Mouse (Mus musculus): ENCODE data around the gene Fam133b. TPM values are rescaled to one million over a fixed set of nuclear protein-coding genes. Genes with fewer than 3 reads are reported as not detected.

Gene Fam133b
- polyA plus RNA-seq, 2 experiments: 10.9 to 11.6 TPM

- Histone ChIP-seq H3K27me3 (ENCODE audit: control insufficient read depth, insufficient read depth, low read length) (no peaks in the 10 kb centered on the region), H3K27ac (no peak overlapping the region), H3K9ac (replicated peaks) (no peak overlapping the region), H3K4me1 (replicated peaks; ENCODE audit: control insufficient read depth in 2 of 2, insufficient read depth in 2 of 2, low read length in 1 of 2) (peaks cover 11 to 41% of the 10 kb centered on the region in 2 experiments), H3K4me3 (ENCODE audit: insufficient read depth in 1 of 2, low read depth in 2 of 2, low read length in 2 of 2) (no peak overlapping the region), H3K36me3 (replicated peaks; ENCODE audit: control insufficient read depth, insufficient read depth, low read depth) (no peaks in the 10 kb centered on the region), H3K9me3 (ENCODE audit: control insufficient read depth, low read length) (no peaks in the 10 kb centered on the region), H3K4me2 (ENCODE audit: low read depth) (no peak overlapping the region)
- no peak for DNase-seq (ENCODE audit: low read depth in 3 of 3, low spot score in 3 of 3)
- no peak for ATAC-seq (ENCODE audit: insufficient read depth)
- WGBS (ENCODE audit: insufficient replicate concordance): 61% methylated on average over 9 of the region's 9 CpGs
- no peak for TF ChIP-seq CTCF (IDR thresholded peaks at IDR 0.05; ENCODE audit: low read depth)
- no peak for TF ChIP-seq EP300 (IDR thresholded peaks at IDR 0.05; ENCODE audit: low read depth)
Measured at GRCm38 (mm10) chr5:3503836-3504323, 39.8 kb upstream of the Fam133b start.

- Histone ChIP-seq H3K4me2 (ENCODE audit: low read depth) (no peak overlapping the region), H3K36me3 (replicated peaks; ENCODE audit: control insufficient read depth, insufficient read depth, low read depth) (no peaks in the 10 kb centered on the region), H3K27me3 (ENCODE audit: control insufficient read depth, insufficient read depth, low read length) (no peaks in the 10 kb centered on the region), H3K9me3 (ENCODE audit: control insufficient read depth, low read length) (no peaks in the 10 kb centered on the region), H3K27ac (no peak overlapping the region), H3K9ac (replicated peaks) (no peak overlapping the region), H3K4me1 (replicated peaks; ENCODE audit: control insufficient read depth in 2 of 2, insufficient read depth in 2 of 2, low read length in 1 of 2) (peaks cover 11 to 41% of the 10 kb centered on the region in 2 experiments), H3K4me3 (ENCODE audit: insufficient read depth in 1 of 2, low read depth in 2 of 2, low read length in 2 of 2) (no peak overlapping the region)
- ATAC-seq (ENCODE audit: insufficient read depth) (no peak), DNase-seq (ENCODE audit: low read depth in 3 of 3, low spot score in 3 of 3) (no peak)
- 33% methylated on average over 4 of the region's 4 CpGs for WGBS (ENCODE audit: insufficient replicate concordance)
- TF ChIP-seq CTCF (IDR thresholded peaks at IDR 0.05; ENCODE audit: low read depth): no peak
Measured at GRCm38 (mm10) chr5:3504453-3504852, 39.2 kb upstream of the Fam133b start.

GRCm38 (mm10) chr5:3505553-3505952 lies 38.1 kb upstream of the Fam133b start:
- Histone ChIP-seq H3K4me2 (ENCODE audit: low read depth) (no peak overlapping the region), H3K4me3 (ENCODE audit: insufficient read depth in 1 of 2, low read depth in 2 of 2, low read length in 2 of 2) (no peak overlapping the region), H3K27me3 (ENCODE audit: control insufficient read depth, insufficient read depth, low read length) (no peaks in the 10 kb centered on the region), H3K4me1 (replicated peaks; ENCODE audit: control insufficient read depth in 2 of 2, insufficient read depth in 2 of 2, low read length in 1 of 2) (peaks cover 11 to 38% of the 10 kb centered on the region in 2 experiments), H3K9me3 (ENCODE audit: control insufficient read depth, low read length) (no peaks in the 10 kb centered on the region), H3K27ac (no peak overlapping the region), H3K9ac (replicated peaks) (no peak overlapping the region), H3K36me3 (replicated peaks; ENCODE audit: control insufficient read depth, insufficient read depth, low read depth) (no peaks in the 10 kb centered on the region)
- no peak for TF ChIP-seq CTCF (IDR thresholded peaks at IDR 0.05; ENCODE audit: low read depth)
- TF ChIP-seq EP300 (IDR thresholded peaks at IDR 0.05; ENCODE audit: low read depth): no peak
- DNase-seq (ENCODE audit: low read depth in 3 of 3, low spot score in 3 of 3): no peak
- 33% methylated on average over 2 of the region's 2 CpGs for WGBS (ENCODE audit: insufficient replicate concordance)
- ATAC-seq (ENCODE audit: insufficient read depth): no peak

- DNase-seq (ENCODE audit: low read depth in 3 of 3, low spot score in 3 of 3) (no peak), ATAC-seq (ENCODE audit: insufficient read depth) (no peak)
- Histone ChIP-seq H3K9me3 (ENCODE audit: control insufficient read depth, low read length) (no peaks in the 10 kb centered on the region), H3K4me2 (ENCODE audit: low read depth) (no peak overlapping the region), H3K27ac (no peak overlapping the region), H3K9ac (replicated peaks) (no peak overlapping the region), H3K4me1 (replicated peaks; ENCODE audit: control insufficient read depth in 2 of 2, insufficient read depth in 2 of 2, low read length in 1 of 2) (peaks cover 0 to 24% of the 10 kb centered on the region in 2 experiments; a peak in 2 of 4 replicates), H3K4me3 (ENCODE audit: insufficient read depth in 1 of 2, low read depth in 2 of 2, low read length in 2 of 2) (no peak overlapping the region), H3K27me3 (ENCODE audit: control insufficient read depth, insufficient read depth, low read length) (no peaks in the 10 kb centered on the region), H3K36me3 (replicated peaks; ENCODE audit: control insufficient read depth, insufficient read depth, low read depth) (no peaks in the 10 kb centered on the region)
- WGBS (ENCODE audit: insufficient replicate concordance): 52% methylated on average over 7 of the region's 7 CpGs
- TF ChIP-seq CTCF (IDR thresholded peaks at IDR 0.05; ENCODE audit: low read depth) (no peak), EP300 (IDR thresholded peaks at IDR 0.05; ENCODE audit: low read depth) (no peak)
Measured at GRCm38 (mm10) chr5:3508480-3509381, 34.9 kb upstream of the Fam133b start.

GRCm38 (mm10) chr5:3509503-3509902 lies 34.1 kb upstream of the Fam133b start:
- H3K27me3 ChIP-seq (ENCODE audit: control insufficient read depth, insufficient read depth, low read length): no peaks in the 10 kb centered on the region
- no peak overlapping the region for H3K4me2 ChIP-seq (ENCODE audit: low read depth)
- 50% methylated on average over 3 of the region's 3 CpGs for WGBS (ENCODE audit: insufficient replicate concordance)
- DNase-seq (ENCODE audit: low read depth in 3 of 3, low spot score in 3 of 3) (no peak), ATAC-seq (ENCODE audit: insufficient read depth) (no peak)
- no peaks in the 10 kb centered on the region for H3K36me3 ChIP-seq (replicated peaks; ENCODE audit: control insufficient read depth, insufficient read depth, low read depth)
- no peak overlapping the region for H3K9ac ChIP-seq (replicated peaks)
- no peaks in the 10 kb centered on the region for H3K9me3 ChIP-seq (ENCODE audit: control insufficient read depth, low read length)
- peaks cover 0 to 21% of the 10 kb centered on the region in 2 experiments; a peak in 2 of 4 replicates for H3K4me1 ChIP-seq (replicated peaks; ENCODE audit: control insufficient read depth in 2 of 2, insufficient read depth in 2 of 2, low read length in 1 of 2)
- no peak overlapping the region for H3K27ac ChIP-seq
- TF ChIP-seq EP300 (IDR thresholded peaks at IDR 0.05; ENCODE audit: low read depth): no peak
- no peak for TF ChIP-seq CTCF (IDR thresholded peaks at IDR 0.05; ENCODE audit: low read depth)
- H3K4me3 ChIP-seq (ENCODE audit: insufficient read depth in 1 of 2, low read depth in 2 of 2, low read length in 2 of 2): no peak overlapping the region

Data from liver, embryonic 14.5 days (tissue).